Mouse (Mus musculus): ENCODE measurements around the gene Sntb2.
"Not testable (repeated sequence)": the region's sequence is repeated elsewhere in the genome, so short reads cannot be mapped to it uniquely, and the experiment has no call there.

Gene Sntb2

GRCm38 (mm10) chr8:106935324-106935869 is at the start of gene Sntb2:
Gene Sntb2 (plus strand): TSS chr8:106935750.
- DNase-seq, result peak; percentile 97 to 98

DNA sequence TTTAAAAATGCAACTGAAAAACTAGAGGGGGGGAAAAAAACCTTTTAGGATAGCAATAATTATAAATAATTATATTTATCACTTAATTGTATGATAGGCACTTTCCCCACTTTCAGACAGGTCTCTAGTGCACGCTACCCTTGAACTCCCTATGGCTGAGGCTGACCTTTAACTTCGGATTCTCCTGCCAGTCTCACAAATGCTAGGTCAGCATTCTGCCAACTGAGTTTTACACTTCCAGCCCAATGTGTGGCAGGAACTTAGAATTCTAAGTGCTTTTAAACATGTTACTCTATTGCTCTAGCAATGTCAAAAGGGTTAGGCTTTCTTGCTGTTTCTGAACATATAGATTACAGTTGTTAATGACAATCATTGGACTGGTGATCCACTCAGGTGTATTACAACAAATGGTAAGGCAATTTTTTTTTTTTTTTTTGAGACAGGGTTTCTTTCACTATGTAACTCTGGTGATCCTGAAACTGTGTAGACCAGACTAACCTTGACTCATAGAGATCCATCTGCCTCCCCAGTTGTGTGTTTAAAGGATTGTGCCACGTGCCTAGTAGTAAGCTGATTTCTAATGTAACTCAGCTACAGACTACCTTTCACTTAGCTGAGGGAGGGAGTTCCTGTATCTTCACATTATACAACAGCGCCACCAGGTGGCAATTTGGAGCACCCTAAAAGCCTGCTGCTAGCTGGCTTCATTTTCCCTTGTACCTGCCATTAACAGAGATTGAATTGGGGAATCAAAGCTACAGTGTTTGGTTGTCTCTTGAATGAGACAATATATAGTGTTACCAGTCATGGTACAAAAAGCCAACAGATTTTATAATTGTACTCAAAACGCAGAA is 48.0 kb upstream of the Sntb2 start:
- peak; percentile 90 to 93 for DNase-seq

DNA sequence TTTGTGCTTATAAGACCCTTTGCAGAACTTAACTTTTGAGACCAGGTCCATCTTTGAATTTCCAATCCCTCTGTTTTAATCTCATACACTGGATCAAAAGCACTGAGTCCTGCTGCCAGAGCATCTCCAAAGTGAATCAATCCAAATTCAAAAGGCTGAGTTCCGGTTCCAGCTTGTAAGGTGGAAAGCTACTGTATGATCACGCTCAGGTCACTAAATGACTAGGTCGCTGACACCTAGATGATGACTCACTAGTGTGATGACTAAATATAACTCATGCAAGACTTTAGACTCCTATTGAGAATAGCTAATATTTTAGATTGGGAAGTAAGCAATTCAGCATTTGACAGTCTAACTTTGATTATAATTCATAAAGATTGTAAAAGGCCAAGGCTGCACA is 46.7 kb upstream of the Sntb2 start:
- DNase-seq, result no peak

- peak in 1 of 2 experiments; percentile 29 for DNase-seq
Measured at GRCm38 (mm10) chr8:106892210-106892805, 43.2 kb upstream of the Sntb2 start.

DNA sequence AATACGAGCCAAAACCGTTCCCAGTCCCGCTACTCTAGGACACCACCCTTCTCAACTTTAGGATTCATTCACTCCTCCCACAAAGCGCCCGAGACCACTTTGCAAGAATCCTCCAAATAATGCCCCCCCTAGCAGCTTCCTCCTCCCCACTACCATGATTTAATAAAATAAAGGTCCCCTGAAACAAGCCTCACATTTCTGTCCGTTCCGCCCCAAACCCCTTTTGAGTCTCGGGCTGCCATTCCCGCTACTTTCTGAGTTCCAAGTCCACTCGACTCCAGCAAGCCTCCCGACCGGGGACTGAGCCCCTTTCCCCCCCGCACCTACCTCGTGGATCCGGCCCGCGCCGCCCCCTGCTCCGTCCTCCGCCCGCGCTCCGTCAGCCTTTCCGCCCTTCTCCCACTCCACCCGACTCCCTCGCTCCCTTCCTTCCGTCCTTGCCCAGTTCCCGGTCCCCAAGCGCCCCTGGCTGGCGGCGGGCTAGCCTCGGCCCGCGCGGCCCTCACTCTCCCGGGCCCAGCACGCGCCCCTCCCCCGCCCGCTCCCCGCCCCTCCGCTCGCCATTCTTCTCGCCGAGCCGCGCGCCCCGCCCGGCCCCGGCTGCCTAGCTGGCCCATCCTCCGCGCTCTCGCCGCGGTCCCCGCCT is 42.6 kb upstream of the Sntb2 start:
- DNase-seq, result peak in 1 of 2 experiments; percentile 71

GRCm38 (mm10) chr8:106893481-106894156 is 41.9 kb upstream of the Sntb2 start, which contains the start of gene Utp4:
Gene Utp4 (plus strand): TSS chr8:106893636.
- peak; percentile 89 to 91 for DNase-seq

DNA sequence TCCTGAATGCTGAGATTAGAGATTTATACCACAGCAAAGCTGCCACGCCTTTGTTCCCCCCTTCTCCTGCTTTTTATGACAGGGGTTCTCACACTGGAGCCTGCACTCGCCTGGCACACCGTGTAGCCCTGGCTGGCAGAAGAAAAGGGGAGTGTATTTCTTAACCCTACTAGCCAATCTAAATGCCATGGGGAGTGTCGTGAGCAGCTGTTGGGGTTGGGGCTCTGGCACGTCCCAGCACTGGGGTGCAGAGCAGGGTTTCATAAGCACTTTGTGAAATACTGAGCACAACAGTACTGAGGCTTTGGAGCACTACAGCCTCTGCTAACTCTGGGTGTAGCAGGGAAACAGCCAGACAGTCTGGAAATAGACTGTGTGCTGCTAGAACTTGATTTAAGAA is 36.1 kb upstream of the Sntb2 start:
- DNase-seq, result no peak

GRCm38 (mm10) chr8:106905727-106906480 is 29.6 kb upstream of the Sntb2 start:
- DNase-seq, result peak; percentile 59 to 73

- no peak for DNase-seq
Measured at GRCm38 (mm10) chr8:106906635-106907034, 28.9 kb upstream of the Sntb2 start.

GRCm38 (mm10) chr8:106907450-106907849 is 28.1 kb upstream of the Sntb2 start:
- DNase-seq, result no peak

GRCm38 (mm10) chr8:106908291-106908690 is 27.3 kb upstream of the Sntb2 start:
- no peak for DNase-seq

DNA sequence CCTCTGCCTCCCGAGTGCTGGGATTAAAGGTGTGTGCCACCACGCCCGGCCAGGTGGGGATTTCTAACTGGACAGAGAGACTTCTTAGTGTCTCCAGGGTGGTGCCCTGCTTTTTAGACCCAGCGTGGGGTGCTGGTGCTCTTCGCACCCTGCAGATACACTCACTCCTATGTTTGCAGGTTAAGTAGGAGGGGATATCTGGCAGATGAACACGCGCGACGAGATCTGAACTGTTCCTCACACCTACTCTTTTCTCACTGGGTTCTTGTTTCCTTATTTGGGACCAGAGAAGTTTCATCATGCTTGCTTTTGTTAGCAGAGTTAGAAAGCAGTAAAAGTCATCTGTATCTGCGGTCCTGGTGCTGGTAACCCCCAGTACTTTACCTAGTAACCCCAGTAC is 21.9 kb upstream of the Sntb2 start:
- no peak for DNase-seq

DNA sequence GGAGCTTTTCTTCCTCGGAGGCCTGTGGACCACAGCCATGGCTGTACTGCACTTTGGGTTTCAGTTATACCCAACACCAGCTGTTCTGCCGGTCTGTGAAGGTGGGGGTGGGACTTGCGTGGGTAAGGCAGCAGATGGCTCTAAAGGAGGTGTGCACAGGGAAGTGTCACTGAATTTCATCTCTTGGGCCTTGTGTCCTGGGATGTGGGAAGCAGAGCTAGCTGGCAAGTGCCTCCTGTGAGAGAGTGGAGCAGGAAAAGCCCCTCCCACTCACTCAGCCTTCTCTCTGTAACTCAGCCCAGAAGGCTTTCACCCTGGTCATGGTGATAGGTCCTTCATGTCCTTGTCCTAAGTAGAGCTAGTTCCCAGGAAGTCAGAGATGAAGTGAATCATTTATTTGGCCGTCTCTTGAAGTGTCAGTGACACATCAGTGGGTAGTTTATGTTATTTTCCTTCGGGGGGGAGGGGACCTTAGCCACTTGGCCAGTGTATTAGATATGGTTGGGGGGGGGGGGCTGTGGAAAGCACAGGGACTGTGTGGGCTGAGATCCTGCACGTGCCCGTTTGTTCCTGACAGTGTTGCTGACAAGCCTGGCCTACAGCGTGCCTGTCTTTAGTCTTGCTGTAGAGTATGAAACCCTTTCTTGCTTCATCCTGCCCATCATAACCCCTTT is 15.7 kb upstream of the Sntb2 start:
- no peak for DNase-seq

DNA sequence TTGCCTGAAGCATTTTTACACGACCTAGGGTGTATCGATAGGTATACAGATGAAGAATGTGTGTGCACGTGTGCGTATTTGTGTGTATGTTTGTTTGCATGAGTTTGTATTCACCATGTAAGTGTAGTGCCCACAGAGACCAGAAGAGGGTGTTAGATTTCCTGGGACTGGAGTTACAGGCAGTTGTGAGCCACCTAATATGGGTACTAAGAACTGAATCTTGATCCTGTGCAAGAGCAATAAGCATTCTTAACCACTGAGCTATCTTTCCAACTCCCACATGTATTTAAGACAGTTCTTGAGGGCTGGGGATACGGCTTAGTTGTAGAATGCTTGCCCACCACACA is 15.2 kb upstream of the Sntb2 start:
- DNase-seq, result no peak

DNA sequence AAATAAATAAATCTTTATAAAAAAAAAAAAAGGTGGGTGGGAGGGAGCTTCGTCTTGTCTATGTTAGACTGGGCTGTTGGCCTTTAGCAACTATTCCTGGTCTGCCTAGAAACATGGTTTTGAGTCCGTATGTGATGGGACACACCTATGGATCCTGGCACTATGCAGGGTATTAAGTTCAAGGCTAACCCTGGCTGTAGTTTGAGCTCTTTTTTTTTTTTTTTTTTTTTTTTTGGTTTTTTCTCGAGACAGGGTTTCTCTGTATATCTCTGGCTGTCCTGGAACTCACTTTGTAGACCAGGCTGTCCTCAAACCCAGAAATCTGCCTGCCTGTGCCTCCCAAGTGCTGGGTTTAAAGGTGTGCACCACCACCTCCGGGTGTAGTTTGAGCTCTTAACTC is 11.5 kb upstream of the Sntb2 start:
- DNase-seq, result no peak

- DNase-seq, result no peak
Measured at GRCm38 (mm10) chr8:106924904-106925349, 10.6 kb upstream of the Sntb2 start.

- DNase-seq, result no peak
Measured at GRCm38 (mm10) chr8:106925446-106925845, 10.1 kb upstream of the Sntb2 start.

DNA sequence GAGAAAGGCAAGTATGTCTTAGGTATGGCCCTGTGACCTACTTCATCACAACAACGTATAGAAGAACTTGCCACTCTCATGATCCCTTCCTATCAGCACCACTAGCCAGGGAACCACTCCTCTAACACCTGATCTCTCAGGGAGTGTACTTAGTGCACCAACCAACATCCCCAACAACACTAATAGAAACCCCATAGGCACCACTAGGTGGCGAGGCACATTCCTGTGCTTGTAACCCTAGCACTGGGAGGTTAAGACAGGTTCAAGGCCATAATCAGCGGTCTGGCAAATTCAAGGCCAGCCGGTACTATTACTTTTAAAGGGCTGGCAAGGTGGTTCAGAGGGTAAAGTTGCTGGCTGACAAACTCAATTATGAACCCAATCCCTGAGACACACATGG is 8.3 kb upstream of the Sntb2 start:
- peak; percentile 33 to 34 for DNase-seq

- not testable (repeated sequence) for DNase-seq
Measured at GRCm38 (mm10) chr8:106928182-106928581, 7.4 kb upstream of the Sntb2 start.

GRCm38 (mm10) chr8:106929155-106929913 is 6.2 kb upstream of the Sntb2 start:
- no peak for DNase-seq

- no peak for DNase-seq
Measured at GRCm38 (mm10) chr8:106929921-106930320, 5.6 kb upstream of the Sntb2 start.

All from cerebellum, postnatal 14 days (tissue).